Comparison of ENCODE assay signal across 8 mouse cellular contexts in the genomic region with DNA sequence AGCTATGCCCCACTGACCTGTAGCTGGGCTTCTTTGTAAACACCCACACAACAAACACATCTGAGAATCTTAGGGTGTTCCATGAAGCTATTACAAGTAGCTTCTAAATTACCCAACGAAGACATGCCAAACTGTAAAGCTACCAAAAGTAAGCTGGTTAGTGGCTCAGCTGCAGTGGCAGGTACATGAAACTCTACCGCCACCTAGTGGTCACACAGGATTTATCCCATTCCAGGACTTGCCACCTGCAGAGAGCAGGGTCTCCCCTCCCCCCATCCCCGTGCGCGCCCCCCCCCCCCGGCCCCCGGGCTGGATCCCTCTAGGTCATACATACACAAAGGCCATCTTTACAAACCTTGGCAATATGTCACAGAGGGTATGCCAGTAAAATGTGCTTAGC.
DNase-seq lines count a peak whose midpoint lies in the region; ATAC-seq and TF ChIP-seq lines count a peak whose summit lies in the region.

No protein-coding gene starts in this region.

- no peak overlapping the region for H3K4me2 ChIP-seq in forebrain, postnatal 0 days (ENCODE audit: low read depth)
- H3K4me2 ChIP-seq in forebrain, embryonic 15.5 days (replicated peaks): no peak overlapping the region

- TF ChIP-seq CTCF in forebrain, postnatal 0 days (IDR thresholded peaks at IDR 0.05; ENCODE audit: low read depth): peak; percentile 87
- TF ChIP-seq CTCF in small intestine, adult 2 months (IDR thresholded peaks at IDR 0.05; ENCODE audit: extremely low read depth, insufficient read length, insufficient replicate concordance, low read depth, low read length): peak; percentile 57; the same call in 1 of the 2 replicates

- H3K4me3 ChIP-seq in forebrain, postnatal 0 days (ENCODE audit: low read depth, low read length): no peak overlapping the region
- H3K4me3 ChIP-seq in forebrain, embryonic 15.5 days: no peak overlapping the region
- peak overlapping the region; percentile 65 for H3K4me3 ChIP-seq in megakaryocyte, embryonic 14.5 days (replicated peaks)
- H3K4me3 ChIP-seq in small intestine, adult 2 months (ENCODE audit: low read depth, low read length): no peak overlapping the region

- intact Hi-C loops in heart, postnatal 10 days (cut with DNase I): loop anchor here (1.0 to 5.0 kb wide), 3 partner anchors 529 to 616 kb away; no protein-coding TSS in a partner anchor

- ATAC-seq in forebrain, postnatal 0 days: no peak
- no peak for ATAC-seq in forebrain, embryonic 15.5 days (replicated peaks)

- peaks cover 4% of the 10 kb centered on the region; the same call in 1 of the 2 replicates for H3K27me3 ChIP-seq in forebrain, postnatal 0 days (ENCODE audit: insufficient read depth, low read length)
- H3K27me3 ChIP-seq in forebrain, embryonic 15.5 days: no peaks in the 10 kb centered on the region
- no peaks in the 10 kb centered on the region for H3K27me3 ChIP-seq in megakaryocyte, embryonic 14.5 days (replicated peaks)
- no peaks in the 10 kb centered on the region for H3K27me3 ChIP-seq in small intestine, adult 2 months (ENCODE audit: control insufficient read depth, insufficient read depth, low read length)

- TF ChIP-seq POLR2A in small intestine, adult 2 months (IDR thresholded peaks at IDR 0.05; ENCODE audit: low read depth, low read length): no peak

- H3K9ac ChIP-seq in forebrain, postnatal 0 days: no peak overlapping the region
- no peak overlapping the region for H3K9ac ChIP-seq in forebrain, embryonic 15.5 days (replicated peaks)

- peaks cover 3% of the 10 kb centered on the region; the same call in 1 of the 2 replicates for H3K4me1 ChIP-seq in forebrain, postnatal 0 days (ENCODE audit: insufficient read depth)
- H3K4me1 ChIP-seq in forebrain, embryonic 15.5 days: peaks cover 6% of the 10 kb centered on the region; the same call in 1 of the 2 replicates
- peaks cover 90% of the 10 kb centered on the region for H3K4me1 ChIP-seq in megakaryocyte, embryonic 14.5 days
- no peaks in the 10 kb centered on the region for H3K4me1 ChIP-seq in small intestine, adult 2 months (ENCODE audit: control insufficient read depth, insufficient read depth, insufficient read length, low read length)

- H3K36me3 ChIP-seq in forebrain, postnatal 0 days (ENCODE audit: insufficient read depth): no peaks in the 10 kb centered on the region
- no peaks in the 10 kb centered on the region for H3K36me3 ChIP-seq in forebrain, embryonic 15.5 days
- no peaks in the 10 kb centered on the region for H3K36me3 ChIP-seq in megakaryocyte, embryonic 14.5 days (replicated peaks; ENCODE audit: low read length)
- H3K36me3 ChIP-seq in small intestine, adult 2 months (ENCODE audit: control insufficient read depth, insufficient read depth, low read length): no peaks in the 10 kb centered on the region

- DNase-seq in forebrain, postnatal 0 days: peak; percentile 88
- peak; percentile 60 for DNase-seq in adrenal gland, adult 2 months
- peak; percentile 48 for DNase-seq in embryo, embryonic 11.5 days (ENCODE audit: low read depth, low spot score)
- DNase-seq in heart, postnatal 10 days: peak; percentile 83 to 87
- DNase-seq in layer of hippocampus, postnatal 14 days (ENCODE audit: low spot score in 2 of 2): peak; percentile 71 to 79

- no peaks in the 10 kb centered on the region for H3K9me3 ChIP-seq in forebrain, postnatal 0 days (ENCODE audit: low read length)
- H3K9me3 ChIP-seq in forebrain, embryonic 15.5 days: no peaks in the 10 kb centered on the region
- H3K9me3 ChIP-seq in megakaryocyte, embryonic 14.5 days: no peaks in the 10 kb centered on the region

- no peak overlapping the region for H3K27ac ChIP-seq in forebrain, postnatal 0 days (ENCODE audit: low read depth, low read length)
- H3K27ac ChIP-seq in forebrain, embryonic 15.5 days (replicated peaks): no peak overlapping the region
- no peak overlapping the region for H3K27ac ChIP-seq in small intestine, adult 2 months (ENCODE audit: insufficient read depth, low read depth, low read length)

- 2% methylated on average over 6 of the region's 7 CpGs for WGBS in forebrain, postnatal 0 days
- 4% methylated on average over 6 of the region's 7 CpGs for WGBS in forebrain, embryonic 15.5 days
- 3% methylated on average over 7 of the region's 7 CpGs for WGBS in small intestine, adult 2 months
